Mouse (Mus musculus) hindbrain, embryonic 11.5 days (tissue): ENCODE data around the gene Celf2. TPM values are rescaled to one million over a fixed set of nuclear protein-coding genes. Genes with fewer than 3 reads are reported as not detected.

ENCODE experiments used
- ATAC-seq: fragments of 200-750 bp; cut with Nextera tagmentation; 2 replicates; pipeline ENCODE4 v1.8.0; 2017; ENCODE audit warnings: mild to moderate bottlenecking, moderate TSS enrichment, moderate library complexity; ENCODE audit not compliant: low FRiP score
- DNase-seq: peaks from one replicate; pipeline ENCODE4 v3.0.0-alpha.2; 2015; ENCODE audit warnings: low spot score
- H3K27ac ChIP-seq: fragments of 300-500 bp; sonication (generic); 2 replicates; pipeline ENCODE4 v1.5.1; 2014; ENCODE audit warnings: mild to moderate bottlenecking, low read depth, low read length
- H3K27me3 ChIP-seq: fragments of 300-500 bp; sonication (generic); 2 replicates; pipeline ENCODE4 v1.6.1; 2014; ENCODE audit warnings: mild to moderate bottlenecking, low read length, moderate library complexity, mixed read lengths; ENCODE audit not compliant: control insufficient read depth, insufficient read depth
- H3K36me3 ChIP-seq: fragments of 300-500 bp; sonication (generic); 2 replicates; pipeline ENCODE4 v1.6.1; 2014; ENCODE audit warnings: mild to moderate bottlenecking, low read length, moderate library complexity, mixed read lengths; ENCODE audit not compliant: control insufficient read depth, insufficient read depth
- H3K4me1 ChIP-seq: fragments of 300-500 bp; sonication (generic); replicated peaks from 2 replicates; pipeline ENCODE4 v1.6.1; 2014; ENCODE audit warnings: low read length, mixed read lengths; ENCODE audit not compliant: control insufficient read depth, insufficient read depth
- H3K4me2 ChIP-seq: fragments of 300-500 bp; sonication (generic); replicated peaks from 2 replicates; pipeline ENCODE4 v1.6.1; 2014; ENCODE audit warnings: mild to moderate bottlenecking, low read depth, low read length
- H3K4me3 ChIP-seq: fragments of 300-500 bp; sonication (generic); 2 replicates; pipeline ENCODE4 v1.5.1; 2014; ENCODE audit warnings: low read depth, low read length
- H3K9ac ChIP-seq: fragments of 300-500 bp; sonication (generic); 2 replicates; pipeline ENCODE4 v1.6.1; 2014; ENCODE audit warnings: low read depth, low read length
- H3K9me3 ChIP-seq: fragments of 300-500 bp; sonication (generic); 2 replicates; pipeline ENCODE4 v1.6.1; 2016; ENCODE audit warnings: low read length; ENCODE audit not compliant: control insufficient read depth
- WGBS: fragments of 180-500 bp; shearing (Covaris S2); extraction: QIAGEN DNeasy Blood & Tissue Kit; methylation state at CpG from one replicate; pipeline ENCODE4 v1.1.7; 2014; 5-methylcytosine and 5-hydroxymethylcytosine counted together
- polyA plus RNA-seq: library from polyadenylated mRNA; unstranded; fragments of >200 nt; fragmentation: Nextera tagmentation; extraction: Ambion mirVana; gene quantifications from 2 replicates; pipeline ENCODE4 v1.2.1, GENCODE M21; 2014

Celf2 gene
- polyA plus RNA-seq, 1 experiment from 2014 or later: 82.4 TPM

- Histone ChIP-seq H3K4me1 (0 out of 2 replicates have a peak, but pooled peaks cover 2% of the 10 kb centered on the region), H3K27me3 (no peaks in the 10 kb centered on the region), H3K9me3 (no peaks in the 10 kb centered on the region), H3K36me3 (no peaks in the 10 kb centered on the region), H3K4me2 (no peak overlapping the region), H3K9ac (no peak overlapping the region), H3K27ac (no peak overlapping the region), H3K4me3 (no peak overlapping the region)
- ATAC-seq: no peak
- no peak for DNase-seq
- WGBS: 84% methylated on average over 7 of the region's 7 CpGs
Measured at GRCm38 (mm10) chr2:6705475-6705874, 803.9 kb downstream of the Celf2 start.

DNA sequence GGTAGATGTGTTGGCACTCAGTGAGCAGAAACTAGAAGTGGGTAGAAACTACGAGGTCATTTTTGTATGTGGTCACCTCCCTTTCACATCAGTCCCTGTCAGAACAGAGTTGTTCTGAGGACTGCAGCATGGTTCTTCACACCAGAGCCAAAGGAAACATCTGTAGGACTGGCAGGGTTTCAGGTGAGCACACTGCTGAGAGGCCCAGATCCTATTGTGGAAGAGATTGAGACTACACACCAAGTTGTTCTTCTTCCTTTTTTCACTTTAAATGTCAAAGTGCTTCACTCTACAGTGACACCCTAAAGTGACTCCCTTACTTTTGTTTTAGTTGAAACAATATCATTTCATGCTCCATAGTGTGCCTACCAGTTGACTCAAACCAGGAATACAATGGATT, 804.6 kb downstream of the Celf2 start:
- ATAC-seq: no peak
- Histone ChIP-seq H3K9ac (no peak overlapping the region), H3K4me3 (no peak overlapping the region), H3K36me3 (no peaks in the 10 kb centered on the region), H3K4me2 (no peak overlapping the region), H3K27me3 (no peaks in the 10 kb centered on the region), H3K4me1 (0 out of 2 replicates have a peak, but pooled peaks cover 2% of the 10 kb centered on the region), H3K9me3 (no peaks in the 10 kb centered on the region), H3K27ac (no peak overlapping the region)
- no peak for DNase-seq
- 90% methylated on average over 1 of the region's 1 CpGs for WGBS

DNA sequence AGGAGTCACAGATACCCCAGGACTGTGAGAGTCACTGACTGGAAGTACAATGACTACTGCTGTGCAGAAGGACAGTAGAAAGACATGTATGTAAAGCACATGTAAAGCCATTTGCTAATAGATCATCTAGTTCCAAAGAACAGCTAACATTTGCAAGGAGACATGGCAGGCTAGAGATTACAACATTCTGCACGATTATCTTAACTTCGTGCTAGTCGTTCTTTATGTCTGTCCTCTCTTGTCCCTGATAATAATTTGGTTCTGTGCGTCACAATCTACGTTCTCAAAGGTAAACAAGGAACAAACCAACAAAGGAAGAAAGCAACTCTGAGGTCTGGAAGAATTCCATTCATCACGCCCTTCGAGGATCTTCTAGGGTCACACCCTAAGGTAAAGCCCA, 805.0 kb downstream of the Celf2 start:
- H3K4me2 ChIP-seq: no peak overlapping the region
- 0 out of 2 replicates have a peak, but pooled peaks cover 2% of the 10 kb centered on the region for H3K4me1 ChIP-seq
- no peak overlapping the region for H3K4me3 ChIP-seq
- no peak overlapping the region for H3K27ac ChIP-seq
- no peak for ATAC-seq
- H3K36me3 ChIP-seq: no peaks in the 10 kb centered on the region
- DNase-seq: no peak
- no peaks in the 10 kb centered on the region for H3K27me3 ChIP-seq
- no peaks in the 10 kb centered on the region for H3K9me3 ChIP-seq
- 90% methylated on average over 7 of the region's 7 CpGs for WGBS
- H3K9ac ChIP-seq: no peak overlapping the region

- Histone ChIP-seq H3K4me2 (no peak overlapping the region), H3K27ac (no peak overlapping the region), H3K36me3 (no peaks in the 10 kb centered on the region), H3K9ac (no peak overlapping the region), H3K4me3 (no peak overlapping the region), H3K9me3 (no peaks in the 10 kb centered on the region), H3K27me3 (no peaks in the 10 kb centered on the region), H3K4me1 (no peaks in the 10 kb centered on the region)
- DNase-seq: no peak
- WGBS: 96% methylated on average over 1 of the region's 1 CpGs
- no peak for ATAC-seq
Measured at GRCm38 (mm10) chr2:6696326-6696725, 813.0 kb downstream of the Celf2 start.

- Histone ChIP-seq H3K4me3 (no peak overlapping the region), H3K9ac (no peak overlapping the region), H3K27me3 (no peaks in the 10 kb centered on the region), H3K36me3 (no peaks in the 10 kb centered on the region), H3K27ac (no peak overlapping the region), H3K4me1 (no peaks in the 10 kb centered on the region), H3K9me3 (no peaks in the 10 kb centered on the region), H3K4me2 (no peak overlapping the region)
- WGBS: 83% methylated on average over 4 of the region's 4 CpGs
- DNase-seq: no peak
- no peak for ATAC-seq
Measured at GRCm38 (mm10) chr2:6695353-6695951, 813.9 kb downstream of the Celf2 start.

DNA sequence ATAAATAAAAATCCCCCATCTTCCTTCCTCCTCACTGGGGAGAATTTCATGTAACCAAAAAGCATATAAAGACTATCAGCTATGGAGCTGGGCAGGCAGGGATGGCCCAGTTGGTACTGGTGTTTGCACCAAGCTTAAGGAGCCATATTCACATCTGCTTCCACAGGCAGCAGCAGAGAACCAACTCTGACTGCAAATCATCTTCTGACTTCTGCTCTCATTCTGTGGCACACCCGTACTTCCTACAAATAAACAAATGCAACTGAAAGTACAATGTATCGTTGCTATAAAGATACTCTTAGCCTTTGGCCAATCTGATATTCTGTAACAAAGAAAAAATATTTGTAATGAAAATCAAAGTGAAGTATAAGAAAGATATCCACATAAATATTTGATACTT, 819.7 kb downstream of the Celf2 start:
- Histone ChIP-seq H3K9me3 (no peaks in the 10 kb centered on the region), H3K9ac (no peak overlapping the region), H3K4me1 (no peaks in the 10 kb centered on the region), H3K4me2 (no peak overlapping the region), H3K27me3 (no peaks in the 10 kb centered on the region), H3K4me3 (no peak overlapping the region), H3K27ac (no peak overlapping the region), H3K36me3 (no peaks in the 10 kb centered on the region)
- ATAC-seq: no peak
- DNase-seq: no peak
- WGBS: 88% methylated on average over 2 of the region's 2 CpGs

DNA sequence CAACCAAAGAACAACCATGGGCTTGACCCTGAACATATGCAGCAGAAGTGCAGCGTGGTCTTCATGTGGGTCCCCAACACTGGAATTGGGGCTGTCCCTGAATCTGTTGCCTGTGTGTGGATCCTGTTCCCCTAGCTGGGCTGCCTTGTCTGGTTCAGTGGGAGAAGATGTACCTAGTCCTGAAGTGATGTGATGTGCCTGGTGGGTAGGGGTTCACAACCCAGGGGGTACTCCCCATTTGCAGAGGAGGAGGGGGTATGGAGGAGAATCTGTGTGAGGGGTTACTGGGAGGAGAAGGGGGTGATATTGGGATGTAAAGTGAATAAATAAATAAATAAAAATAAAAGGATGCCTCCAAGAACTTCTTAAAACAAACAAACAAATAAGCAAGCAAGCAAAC, 831.1 kb downstream of the Celf2 start:
- no peak for DNase-seq
- no peaks in the 10 kb centered on the region for H3K27me3 ChIP-seq
- no peak for ATAC-seq

GRCm38 (mm10) chr2:6677457-6677856, 831.9 kb downstream of the Celf2 start:
- H3K9me3 ChIP-seq: no peaks in the 10 kb centered on the region
- ATAC-seq (no peak), DNase-seq (no peak)
- no peak overlapping the region for H3K27ac ChIP-seq
- no peaks in the 10 kb centered on the region for H3K27me3 ChIP-seq
- no peaks in the 10 kb centered on the region for H3K36me3 ChIP-seq
- H3K4me3 ChIP-seq: no peak overlapping the region
- H3K4me1 ChIP-seq: no peaks in the 10 kb centered on the region
- no peak overlapping the region for H3K9ac ChIP-seq
- no peak overlapping the region for H3K4me2 ChIP-seq

More for the DNA sequence above, 831.1 kb downstream of the Celf2 start:
- H3K4me2 ChIP-seq: no peak overlapping the region
- no peaks in the 10 kb centered on the region for H3K9me3 ChIP-seq
- no peaks in the 10 kb centered on the region for H3K36me3 ChIP-seq
- H3K27ac ChIP-seq: no peak overlapping the region
- no peak overlapping the region for H3K9ac ChIP-seq
- no peaks in the 10 kb centered on the region for H3K4me1 ChIP-seq
- WGBS: 90% methylated on average over 1 of the region's 1 CpGs
- H3K4me3 ChIP-seq: no peak overlapping the region

DNA sequence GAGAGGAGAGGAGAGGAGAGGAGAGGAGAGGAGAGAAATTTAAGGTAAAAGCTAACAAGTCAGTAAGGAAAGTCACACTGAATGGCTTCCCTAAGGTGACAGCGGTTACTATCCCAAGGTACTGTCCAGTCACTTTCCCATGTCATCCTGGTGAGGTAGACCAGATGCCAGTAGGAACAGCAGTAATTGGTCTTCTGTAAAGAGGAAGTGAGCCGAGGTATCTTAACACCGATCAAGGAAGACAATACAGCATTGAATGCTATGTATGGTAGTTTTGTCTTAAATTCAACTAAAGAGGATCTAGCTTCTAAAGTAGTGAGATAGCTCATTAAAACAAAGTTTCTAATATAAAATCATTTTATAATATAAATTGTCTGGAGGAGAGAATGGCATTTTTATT, 835.0 kb downstream of the Celf2 start:
- no peak overlapping the region for H3K4me3 ChIP-seq
- no peaks in the 10 kb centered on the region for H3K4me1 ChIP-seq
- no peaks in the 10 kb centered on the region for H3K9me3 ChIP-seq
- no peaks in the 10 kb centered on the region for H3K36me3 ChIP-seq
- DNase-seq (no peak), ATAC-seq (no peak)
- H3K4me2 ChIP-seq: no peak overlapping the region
- no peak overlapping the region for H3K9ac ChIP-seq
- WGBS: 96% methylated on average over 3 of the region's 3 CpGs
- H3K27ac ChIP-seq: no peak overlapping the region
- H3K27me3 ChIP-seq: no peaks in the 10 kb centered on the region
